Mouse (Mus musculus) spleen, adult 2 months (tissue): ENCODE measurements around the gene Atp1a4. TPM values are rescaled to one million over a fixed set of nuclear protein-coding genes. Genes with fewer than 3 reads are reported as not detected.

ENCODE experiments used
- DNase-seq, 2 experiments: peaks; one replicate each; pipeline versions ENCODE4 v3.0.0 to v3.0.0-alpha.2; 2012 to 2021; ENCODE audit warnings: low spot score in 2 of 2, low read depth in 1 of 2
- H3K27ac ChIP-seq: fragments of 200-500 bp; 2 replicates; pipeline ENCODE4 v1.5.1; 2012; ENCODE audit warnings: low read length, inconsistent platforms; ENCODE audit not compliant: insufficient read depth
- H3K27me3 ChIP-seq: fragments of 200-500 bp; 2 replicates; pipeline ENCODE4 v1.6.1; 2012; ENCODE audit warnings: mild to moderate bottlenecking, moderate library complexity, low read length, inconsistent platforms; ENCODE audit not compliant: control insufficient read depth, insufficient read depth
- H3K36me3 ChIP-seq: fragments of 200-500 bp; 2 replicates; pipeline ENCODE4 v1.6.1; 2012; ENCODE audit warnings: mild to moderate bottlenecking, low read length, inconsistent platforms; ENCODE audit not compliant: control insufficient read depth, insufficient read depth
- H3K4me1 ChIP-seq: fragments of 200-500 bp; 2 replicates; pipeline ENCODE4 v1.6.1; 2011; ENCODE audit warnings: inconsistent platforms; ENCODE audit not compliant: control insufficient read depth, insufficient read depth, insufficient read length
- H3K4me3 ChIP-seq: fragments of 200-500 bp; 2 replicates; pipeline ENCODE4 v1.5.1; 2011; ENCODE audit warnings: mild to moderate bottlenecking, inconsistent platforms; ENCODE audit not compliant: insufficient read depth, insufficient read length; ENCODE audit errors: extremely low read depth
- CTCF ChIP-seq: fragments of 200-500 bp; IDR thresholded peaks from 2 replicates; pipeline ENCODE4 v1.5.1; 2011; ENCODE audit warnings: mild to moderate bottlenecking, inconsistent platforms; ENCODE audit not compliant: insufficient read depth, insufficient read length, insufficient replicate concordance; ENCODE audit errors: extremely low read depth
- POLR2A ChIP-seq: fragments of 200-500 bp; IDR thresholded peaks from 2 replicates; pipeline ENCODE4 v1.6.1; 2011; ENCODE audit warnings: low read depth, low read length, inconsistent platforms
- WGBS: fragments of 180-500 bp; shearing (Covaris S2); methylation state at CpG from one replicate; pipeline ENCODE4 v1.1.7; 2018; 5-methylcytosine and 5-hydroxymethylcytosine counted together
- polyA plus RNA-seq: library from polyadenylated mRNA; depleted of rRNA; stranded (reverse); fragments of >200 nt; gene quantifications from 2 replicates; pipeline ENCODE4 v1.2.3, GENCODE M21; 2012

Atp1a4 gene
- polyA plus RNA-seq, 1 experiment = not detected

- H3K4me3 ChIP-seq = no peak overlapping the region
- TF ChIP-seq POLR2A (no peak), CTCF (no peak)
- H3K4me1 ChIP-seq = peaks cover 4% of the 10 kb centered on the region; the same call in 1 of the 2 replicates
- no peaks in the 10 kb centered on the region for H3K27me3 ChIP-seq
- H3K27ac ChIP-seq = no peak overlapping the region
- peaks cover 9% of the 10 kb centered on the region for H3K36me3 ChIP-seq
- WGBS = 24% methylated on average over 4 of the region's 4 CpGs
- no peak for DNase-seq
These were observed 54.6 kb downstream of the Atp1a4 start for GRCm38 (mm10) chr1:172203566-172203965.

- Histone ChIP-seq H3K36me3 (peaks cover 9% of the 10 kb centered on the region), H3K4me3 (no peak overlapping the region), H3K27me3 (no peaks in the 10 kb centered on the region), H3K27ac (no peak overlapping the region), H3K4me1 (peaks cover 4% of the 10 kb centered on the region; the same call in 1 of the 2 replicates)
- TF ChIP-seq POLR2A = no peak
- no peak for TF ChIP-seq CTCF
- DNase-seq = no peak
- 74% methylated on average over 2 of the region's 2 CpGs for WGBS
These were observed 55.2 kb downstream of the Atp1a4 start for GRCm38 (mm10) chr1:172202894-172203522.

- TF ChIP-seq CTCF (no peak), POLR2A (no peak)
- Histone ChIP-seq H3K4me1 (peaks cover 4% of the 10 kb centered on the region; the same call in 1 of the 2 replicates), H3K4me3 (no peak overlapping the region), H3K27ac (no peak overlapping the region), H3K27me3 (no peaks in the 10 kb centered on the region), H3K36me3 (peaks cover 11% of the 10 kb centered on the region)
- 89% methylated on average over 14 of the region's 14 CpGs for WGBS
- DNase-seq = no peak
These were observed 56.0 kb downstream of the Atp1a4 start for GRCm38 (mm10) chr1:172201967-172202880.

GRCm38 (mm10) chr1:172200871-172201447 lies 57.3 kb downstream of the Atp1a4 start:
- TF ChIP-seq POLR2A = no peak
- TF ChIP-seq CTCF = no peak
- no peak for DNase-seq
- Histone ChIP-seq H3K4me3 (no peak overlapping the region), H3K27me3 (no peaks in the 10 kb centered on the region), H3K27ac (no peak overlapping the region), H3K4me1 (peaks cover 9% of the 10 kb centered on the region; the same call in 1 of the 2 replicates), H3K36me3 (peaks cover 14% of the 10 kb centered on the region)
- WGBS = 87% methylated on average over 7 of the region's 7 CpGs

- Histone ChIP-seq H3K36me3 (peaks cover 14% of the 10 kb centered on the region), H3K4me3 (no peak overlapping the region), H3K27me3 (no peaks in the 10 kb centered on the region), H3K4me1 (peaks cover 9% of the 10 kb centered on the region; the same call in 1 of the 2 replicates), H3K27ac (no peak overlapping the region)
- DNase-seq = no peak
- TF ChIP-seq CTCF = no peak
- TF ChIP-seq POLR2A = no peak
- WGBS = 91% methylated on average over 5 of the region's 5 CpGs
These were observed 58.1 kb downstream of the Atp1a4 start for GRCm38 (mm10) chr1:172200161-172200560.

DNA sequence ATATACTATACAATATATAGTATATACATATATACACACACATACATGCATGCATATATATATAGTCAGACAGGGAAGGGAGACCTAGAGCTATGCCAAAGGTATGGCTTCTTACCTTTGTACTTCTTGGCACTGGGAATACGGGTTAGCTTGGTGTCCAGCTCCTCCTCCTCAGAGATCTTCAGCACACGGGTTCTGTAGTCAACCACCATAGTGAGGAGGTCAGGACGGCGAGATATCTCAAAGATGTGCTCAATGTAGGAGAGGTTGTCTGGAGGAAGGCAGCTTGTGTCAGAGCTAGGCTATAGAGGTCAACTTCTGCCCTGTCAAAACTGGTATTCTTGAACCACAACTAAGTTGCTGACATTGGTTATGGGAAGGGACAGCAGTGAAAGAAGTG lies 59.2 kb downstream of the Atp1a4 start:
- H3K27me3 ChIP-seq = no peaks in the 10 kb centered on the region
- H3K36me3 ChIP-seq = peaks cover 25% of the 10 kb centered on the region
- H3K27ac ChIP-seq = no peak overlapping the region
- H3K4me1 ChIP-seq = peaks cover 9% of the 10 kb centered on the region; the same call in 1 of the 2 replicates
- WGBS = 92% methylated on average over 4 of the region's 4 CpGs
- H3K4me3 ChIP-seq = no peak overlapping the region
- TF ChIP-seq CTCF (no peak), POLR2A (no peak)
- no peak for DNase-seq
